Mouse (Mus musculus) naive thymus-derived CD4-positive, alpha-beta T cell, adult 5 months (primary cell): Measurements from ENCODE around the gene Pcnx3. TPM values are rescaled to one million over a fixed set of nuclear protein-coding genes. Genes with fewer than 3 reads are reported as not detected.

Experiments used
- polyA plus RNA-seq: library from polyadenylated mRNA; unstranded; fragments of 100-300 nt; shearing (Covaris generic); gene quantifications from one replicate; pipeline ENCODE4 v1.2.1, GENCODE M21; 2017

Pcnx3 gene
- polyA plus RNA-seq = 58.4 TPM

DNA sequence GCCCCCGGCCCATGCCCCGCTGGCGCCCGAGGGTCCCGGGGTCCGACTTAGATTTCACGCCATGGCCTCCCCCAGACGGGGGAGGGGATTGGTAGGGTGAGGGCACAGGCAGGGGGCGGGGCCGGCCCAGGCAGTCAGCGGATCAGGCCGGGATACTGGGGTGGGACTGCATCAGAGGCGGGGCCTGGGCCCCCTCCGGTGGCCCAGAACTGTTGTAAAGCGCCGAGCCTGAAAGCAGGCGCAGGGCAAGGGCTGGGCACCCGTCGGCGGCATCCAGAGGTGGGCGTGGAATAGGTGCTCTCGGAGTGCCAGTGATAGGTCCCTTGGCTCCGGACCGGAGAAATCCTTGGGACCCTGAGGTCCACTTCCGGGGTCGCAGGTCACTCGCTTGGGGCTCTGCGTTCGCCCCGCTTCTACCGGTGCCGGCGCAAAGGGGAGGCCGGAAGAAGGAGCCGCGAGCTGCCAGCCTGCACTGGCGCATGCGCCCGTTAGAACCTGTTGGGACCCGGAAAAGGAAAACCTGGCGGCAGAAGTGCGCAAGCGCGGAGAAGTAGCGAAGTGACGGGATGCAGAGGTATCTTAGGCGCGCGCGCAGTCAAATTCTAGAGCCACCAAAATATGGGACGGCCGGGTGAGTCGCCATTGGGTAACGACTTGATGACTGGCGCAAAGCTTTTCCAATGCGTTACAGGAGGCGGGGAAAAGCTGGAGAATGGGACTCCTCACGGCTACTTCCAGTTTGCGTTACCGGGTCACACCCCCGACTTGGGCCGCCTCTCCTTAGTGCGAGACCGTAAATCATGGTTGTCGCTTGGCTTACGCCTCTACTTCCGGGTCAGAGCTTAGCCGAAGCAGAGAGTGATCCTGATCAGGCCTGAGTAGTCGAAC lies at the start of gene Pcnx3, which contains the start of gene Map3k11:
TSS of gene Pcnx3 (minus strand) at position 709 of the 888 bp plus-strand sequence.
TSS of gene Map3k11 (plus strand) at position 543 of the 888 bp plus-strand sequence.

DNA sequence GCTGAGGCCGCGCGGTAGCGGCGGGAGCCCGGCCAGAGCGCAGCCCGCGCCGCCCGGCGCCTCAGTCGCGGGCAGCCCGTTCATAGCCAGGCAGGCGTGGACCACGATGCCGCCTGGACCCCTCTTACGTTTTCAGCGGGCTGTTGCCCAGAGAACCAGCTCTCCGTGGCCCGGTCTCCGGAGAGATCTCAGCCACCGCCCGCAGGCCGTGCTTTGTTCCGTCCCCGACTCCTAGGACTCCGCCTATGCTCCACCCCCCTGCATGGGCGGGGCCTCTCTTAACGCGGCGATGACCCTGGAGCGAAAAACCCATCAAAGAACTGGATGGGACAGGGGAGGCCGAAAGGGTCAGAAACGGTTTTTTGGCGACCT lies 40.7 kb upstream of the Pcnx3 start, which contains the start of gene Fam89b:
TSS of gene Fam89b (minus strand) at position 210 of the 372 bp plus-strand sequence.

DNA sequence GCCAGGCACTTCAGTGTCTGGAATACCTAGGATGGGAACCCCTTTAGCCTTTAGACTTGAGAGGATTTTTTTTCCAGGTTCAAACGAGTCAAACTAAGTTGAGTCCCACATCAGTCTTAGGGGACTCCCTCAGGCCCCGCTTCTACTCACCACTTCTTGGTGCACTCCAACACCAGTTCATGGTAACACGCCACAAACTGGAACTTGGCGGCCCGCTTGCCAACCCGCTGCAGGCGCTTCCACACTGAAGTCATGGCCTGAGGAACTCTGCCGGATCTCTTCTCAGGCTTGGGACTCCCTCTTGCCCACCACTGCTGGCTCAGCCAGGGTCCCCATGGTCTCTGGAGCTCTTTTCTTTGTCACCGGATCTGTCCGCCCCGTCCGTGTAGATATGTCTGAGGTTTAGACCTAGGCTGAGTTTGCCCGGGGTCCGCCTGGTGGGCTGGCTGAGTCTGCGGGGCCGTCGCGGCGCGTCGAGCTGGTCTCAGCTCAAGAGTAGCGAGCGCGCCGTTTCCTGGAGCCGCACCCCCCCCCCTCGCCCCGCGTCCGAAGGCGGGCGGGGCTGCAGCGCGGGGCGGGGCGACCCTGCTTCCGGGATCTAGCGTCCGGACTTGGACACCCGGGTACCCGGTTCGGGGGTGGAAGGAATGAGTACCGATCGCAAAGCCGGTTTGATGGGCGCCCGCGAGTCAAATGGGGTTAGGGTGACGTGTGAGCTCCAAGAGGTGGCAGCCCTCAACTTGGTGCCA lies 37.2 kb upstream of the Pcnx3 start, which contains the start of gene Ehbp1l1:
TSS of gene Ehbp1l1 (minus strand) at position 551 of the 749 bp plus-strand sequence.

DNA sequence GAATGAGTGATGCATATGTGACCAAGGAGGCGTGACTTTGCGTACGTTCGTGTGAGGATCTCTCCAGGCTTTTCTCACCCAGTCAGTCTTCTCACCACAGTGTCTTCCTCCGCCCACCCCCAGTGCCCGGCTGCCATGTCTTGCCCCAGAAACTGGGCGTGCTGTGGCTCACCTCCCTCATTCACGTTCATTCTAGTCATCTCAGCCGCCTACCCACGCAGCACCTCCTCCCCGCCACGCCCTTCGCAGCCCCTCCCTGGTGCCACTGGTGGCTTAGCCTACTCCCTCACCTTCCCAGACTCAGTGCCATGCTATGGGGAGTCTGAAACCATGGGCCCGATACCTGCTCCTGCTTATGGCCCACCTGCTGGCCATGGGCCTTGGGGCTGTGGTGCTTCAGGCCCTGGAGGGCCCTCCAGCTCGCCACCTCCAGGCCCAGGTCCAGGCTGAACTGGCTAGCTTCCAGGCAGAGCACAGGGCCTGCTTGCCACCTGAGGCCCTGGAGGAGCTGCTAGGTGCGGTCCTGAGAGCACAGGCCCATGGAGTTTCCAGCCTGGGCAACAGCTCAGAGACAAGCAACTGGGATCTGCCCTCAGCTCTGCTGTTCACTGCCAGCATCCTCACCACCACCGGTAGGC lies 15.6 kb upstream of the Pcnx3 start, which contains the start of gene Kcnk7:
TSS of gene Kcnk7 (plus strand) at position 205 of the 638 bp plus-strand sequence.

DNA sequence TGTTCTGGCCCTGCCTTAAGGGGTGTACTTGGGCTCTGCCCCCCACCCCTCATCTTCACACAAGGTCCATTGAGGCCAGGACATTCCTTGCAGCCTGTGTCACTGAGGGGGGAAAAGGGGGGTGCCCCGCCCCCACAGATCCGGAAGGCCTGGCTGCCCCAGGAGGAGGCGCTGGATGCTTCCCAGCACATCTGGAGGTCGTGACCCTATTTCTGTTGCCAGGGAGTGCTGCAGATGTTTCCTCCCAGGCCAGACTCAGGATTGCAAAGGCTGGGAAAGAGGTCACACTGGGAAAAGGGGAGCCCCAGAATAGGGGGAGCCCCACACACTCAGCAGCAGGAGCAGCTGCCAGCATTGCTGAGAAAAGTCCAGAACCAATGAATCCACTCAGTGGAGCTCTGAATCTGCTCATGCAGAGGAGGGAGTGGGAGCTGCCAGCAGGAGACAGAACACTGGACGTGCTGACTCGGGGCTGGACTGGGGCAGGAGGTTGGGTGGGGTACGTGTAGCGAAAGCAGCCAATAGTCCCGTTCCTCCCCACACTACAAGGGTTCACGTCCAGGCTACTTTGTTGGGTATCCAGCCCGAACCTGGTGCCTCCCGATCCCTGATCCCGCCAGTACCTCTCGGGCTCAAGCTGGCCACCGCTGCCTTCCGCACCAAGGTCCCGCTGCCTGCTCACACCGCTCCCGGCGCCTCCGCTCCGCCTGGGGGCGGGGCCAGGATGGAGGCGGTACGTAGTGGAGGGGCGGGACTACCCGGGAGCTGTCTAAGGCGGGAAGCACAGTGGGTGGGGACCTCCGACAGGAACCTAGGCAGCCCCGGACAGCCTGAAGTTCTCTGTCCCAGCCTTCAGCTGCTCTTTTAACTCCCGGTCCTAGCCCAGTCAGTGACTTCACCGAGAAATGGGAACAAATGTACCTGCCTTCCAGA lies 25.5 kb downstream of the Pcnx3 start, which contains the start of gene Sipa1:
TSS of gene Sipa1 (minus strand) at position 727 of the 933 bp plus-strand sequence.

DNA sequence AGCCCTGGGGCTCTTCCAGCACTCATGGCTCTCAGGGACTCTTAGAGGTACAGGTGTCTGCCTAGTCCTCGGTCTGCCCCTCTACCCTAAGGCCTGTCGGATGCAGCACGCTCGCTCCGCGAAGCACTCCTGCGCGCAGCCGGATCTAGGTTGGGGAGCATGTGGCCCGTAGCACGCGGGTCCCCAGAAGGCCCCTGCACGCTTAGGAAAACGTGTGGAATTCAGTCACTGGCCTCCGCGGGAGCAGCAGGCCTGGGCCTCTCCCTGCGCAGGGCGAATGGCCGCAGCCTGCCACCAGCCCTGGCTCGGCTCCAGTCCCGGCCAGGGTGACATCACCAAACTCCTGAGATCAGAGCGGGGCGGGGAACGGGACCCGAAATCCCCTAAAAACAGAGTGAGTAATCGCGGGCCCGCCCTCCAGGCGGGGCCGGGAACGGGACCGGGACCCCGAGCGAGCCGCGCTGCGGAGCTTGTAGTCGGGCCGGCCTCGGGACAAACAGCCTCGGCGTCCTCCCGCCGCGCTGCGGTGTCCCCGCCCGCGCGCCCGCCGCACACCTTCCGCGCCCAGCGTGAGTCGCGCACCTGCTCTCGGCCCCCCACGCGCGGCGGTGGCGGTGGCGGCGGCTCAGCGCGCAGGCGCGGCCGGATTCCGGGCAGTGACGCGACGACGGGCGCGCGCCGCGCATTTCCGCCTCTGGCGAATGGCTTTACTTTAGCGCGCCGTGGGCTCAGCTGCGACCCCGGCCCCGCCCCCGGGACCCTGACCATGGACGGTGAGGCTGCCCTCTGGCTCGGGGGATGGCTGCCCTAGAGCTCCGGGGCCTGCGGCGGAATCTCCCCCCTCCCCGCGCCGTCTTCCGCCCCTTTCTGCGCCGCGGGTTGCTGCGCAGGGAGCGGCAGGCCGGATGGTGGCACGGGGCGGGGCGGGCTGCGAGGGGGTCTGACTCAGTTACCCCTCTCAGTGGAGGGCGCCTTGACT lies 51.4 kb downstream of the Pcnx3 start, which contains the start of gene Rela:
TSS of gene Rela (plus strand) at position 415 of the 979 bp plus-strand sequence.

Other genes with a start within 250 kb of the Pcnx3 start
- not detected for gene Fosl1, start 241.4 kb downstream of the Pcnx3 start, polyA plus RNA-seq
- gene Ccdc85b, start 231.0 kb downstream of the Pcnx3 start, polyA plus RNA-seq = 7.4 TPM
- 75.8 TPM for gene Fibp, start 228.3 kb downstream of the Pcnx3 start, polyA plus RNA-seq
- gene Ctsw, start 220.4 kb downstream of the Pcnx3 start, polyA plus RNA-seq = 75.3 TPM
- gene Efemp2, start 215.0 kb downstream of the Pcnx3 start, polyA plus RNA-seq = 0.81 TPM
- 45.4 TPM for gene Mus81, start 200.5 kb downstream of the Pcnx3 start, polyA plus RNA-seq
- 2,727 TPM for gene Cfl1, start 198.5 kb downstream of the Pcnx3 start, polyA plus RNA-seq
- not detected for gene 1700020D05Rik, start 185.1 kb downstream of the Pcnx3 start, polyA plus RNA-seq
- 3.7 TPM for gene Snx32, start 178.4 kb downstream of the Pcnx3 start, polyA plus RNA-seq
- not detected for gene Ovol1, start 128.3 kb downstream of the Pcnx3 start, polyA plus RNA-seq
- gene Ap5b1, start 120.9 kb downstream of the Pcnx3 start, polyA plus RNA-seq = 8.4 TPM
- 94.3 TPM for gene Rnaseh2c, start 87.0 kb downstream of the Pcnx3 start, polyA plus RNA-seq
- gene Kat5, start 78.7 kb downstream of the Pcnx3 start, polyA plus RNA-seq = 78.7 TPM
- gene Rela, start 51.4 kb downstream of the Pcnx3 start, polyA plus RNA-seq = 221 TPM
- 178 TPM for gene Sipa1, start 25.2 kb downstream of the Pcnx3 start, polyA plus RNA-seq
- 53.1 TPM for gene Map3k11, start 166 bp downstream of the Pcnx3 start, polyA plus RNA-seq
- 0.46 TPM for gene Kcnk7, start 15.5 kb upstream of the Pcnx3 start, polyA plus RNA-seq
- 20.2 TPM for gene Ehbp1l1, start 37.4 kb upstream of the Pcnx3 start, polyA plus RNA-seq
- 57.4 TPM for gene Fam89b, start 40.7 kb upstream of the Pcnx3 start, polyA plus RNA-seq
- not detected for gene Ltbp3, start 52.0 kb upstream of the Pcnx3 start, polyA plus RNA-seq
- gene Scyl1, start 82.5 kb upstream of the Pcnx3 start, polyA plus RNA-seq = 65.2 TPM
- 168 TPM for gene Frmd8, start 186.4 kb upstream of the Pcnx3 start, polyA plus RNA-seq
- 15.7 TPM for gene Slc25a45, start 188.9 kb upstream of the Pcnx3 start, polyA plus RNA-seq
- gene Tigd3, start 205.2 kb upstream of the Pcnx3 start, polyA plus RNA-seq = 0.55 TPM
- 128 TPM for gene Dpf2, start 224.1 kb upstream of the Pcnx3 start, polyA plus RNA-seq
- gene Cdc42ep2, start 235.9 kb upstream of the Pcnx3 start, polyA plus RNA-seq = 0.14 TPM